Mouse (Mus musculus): Measurements from ENCODE around the gene Zbtb45.

DNA sequence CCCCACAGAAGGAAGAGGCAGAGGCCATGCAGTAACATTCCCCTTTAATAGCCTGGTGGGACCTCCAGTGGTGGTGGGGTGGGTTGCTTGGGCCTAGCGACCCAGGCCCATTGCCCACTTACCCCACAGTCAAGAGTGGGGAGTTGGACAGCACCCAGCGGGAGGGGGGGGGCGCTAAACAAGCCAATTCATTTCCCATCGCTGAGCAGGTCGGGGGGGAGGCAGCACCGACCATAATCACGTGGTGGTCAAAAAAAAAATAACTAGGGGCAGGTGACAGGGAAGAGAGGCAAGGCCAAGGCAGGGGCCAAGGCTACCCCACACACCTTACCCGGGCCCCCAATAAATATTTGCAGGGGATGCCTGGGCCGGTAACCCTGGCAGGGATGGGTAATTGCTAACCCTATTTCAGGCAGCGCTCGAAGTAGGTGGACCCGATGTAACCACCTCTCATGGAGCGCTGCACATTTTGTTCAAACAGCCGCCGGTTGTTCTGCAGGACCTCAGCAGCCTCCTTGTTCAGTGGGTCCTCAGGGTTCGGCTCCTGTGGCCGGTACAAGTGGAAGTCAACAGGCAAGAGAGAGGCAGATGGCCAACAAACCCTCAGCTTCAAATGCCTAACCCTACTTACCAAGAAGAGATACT, 25.5 kb upstream of the Zbtb45 start:
- TF ChIP-seq TAL1 (IDR thresholded peaks at IDR 0.05; ENCODE audit: low read length), result no peak
- TF ChIP-seq GATA1 (IDR thresholded peaks at IDR 0.05; ENCODE audit: low read length), result no peak
